Mouse (Mus musculus): ENCODE measurements around the gene Gm11084. TPM values are rescaled to one million over a fixed set of nuclear protein-coding genes. Genes with fewer than 3 reads are reported as not detected.
A peak's percentile ranks its signal among the peaks of the same experiment; 100 is the strongest.

The Gm11084 gene
- not detected for total RNA-seq (2021)
- long read RNA-seq, experiment 1, partial matches to known transcripts = 0 of 3 reads
- long read RNA-seq, experiment 1, other reads (novel, unspliced or antisense) = 3 of 3 reads
- long read RNA-seq, experiment 2 = 0 reads

GRCm38 (mm10) chr2:72986616-72987015 is at the start of gene Gm11084:
Gene Gm11084 (minus strand): TSS chr2:72986716.
- no peak for DNase-seq

- peak in 1 of 2 experiments; percentile 15 for DNase-seq
These were observed 44.8 kb upstream of the Gm11084 start for GRCm38 (mm10) chr2:73031061-73032055.

GRCm38 (mm10) chr2:73029846-73030245 is 43.3 kb upstream of the Gm11084 start:
- DNase-seq = no peak

- no peak for DNase-seq
These were observed 41.5 kb upstream of the Gm11084 start for GRCm38 (mm10) chr2:73028019-73028418.

- DNase-seq = no peak
These were observed 40.6 kb upstream of the Gm11084 start for GRCm38 (mm10) chr2:73027126-73027525.

- DNase-seq = peak; percentile 59 to 71
These were observed 37.3 kb upstream of the Gm11084 start for GRCm38 (mm10) chr2:73023803-73024202.

GRCm38 (mm10) chr2:73021046-73021445 is 34.5 kb upstream of the Gm11084 start:
- no peak for DNase-seq

- peak; percentile 65 to 68 for DNase-seq
These were observed 33.0 kb upstream of the Gm11084 start for GRCm38 (mm10) chr2:73019371-73020146.

GRCm38 (mm10) chr2:73014063-73014462 is 27.5 kb upstream of the Gm11084 start:
- DNase-seq = peak; percentile 68 to 71

- DNase-seq = peak in 1 of 2 experiments; percentile 31
These were observed 26.1 kb upstream of the Gm11084 start for GRCm38 (mm10) chr2:73012636-73013035.

- DNase-seq = no peak
These were observed 21.0 kb upstream of the Gm11084 start for GRCm38 (mm10) chr2:73007472-73007871.

GRCm38 (mm10) chr2:73005611-73006515 is 19.3 kb upstream of the Gm11084 start:
- DNase-seq = no peak

GRCm38 (mm10) chr2:73003751-73004717 is 17.5 kb upstream of the Gm11084 start:
- peak; percentile 89 to 90 for DNase-seq

GRCm38 (mm10) chr2:73003049-73003448 is 16.5 kb upstream of the Gm11084 start:
- DNase-seq = peak; percentile 30 to 50

GRCm38 (mm10) chr2:73002451-73002850 is 15.9 kb upstream of the Gm11084 start:
- no peak for DNase-seq

- no peak for DNase-seq
These were observed 15.5 kb upstream of the Gm11084 start for GRCm38 (mm10) chr2:73001994-73002393.

GRCm38 (mm10) chr2:73000194-73000593 is 13.7 kb upstream of the Gm11084 start:
- no peak for DNase-seq

GRCm38 (mm10) chr2:72997586-72997985 is 11.1 kb upstream of the Gm11084 start:
- no peak for DNase-seq

- DNase-seq = peak; percentile 26 to 68
These were observed 10.4 kb upstream of the Gm11084 start for GRCm38 (mm10) chr2:72996808-72997378.
